Mouse (Mus musculus) heart, adult 2 months (tissue): ENCODE results near the gene Cnot11.

Source experiments
- CTCF ChIP-seq: fragments of 200-600 bp; IDR thresholded peaks from 2 replicates; pipeline ENCODE4 v1.8.1; 2022; ENCODE audit warnings: antibody characterized with exemption, mild to moderate bottlenecking, moderate library complexity
- POLR2A ChIP-seq: fragments of 200-500 bp; IDR thresholded peaks from 2 replicates; pipeline ENCODE4 v1.6.1; 2011; ENCODE audit warnings: mild to moderate bottlenecking, low read depth, low read length, control low read depth; ENCODE audit not compliant: insufficient read depth

DNA sequence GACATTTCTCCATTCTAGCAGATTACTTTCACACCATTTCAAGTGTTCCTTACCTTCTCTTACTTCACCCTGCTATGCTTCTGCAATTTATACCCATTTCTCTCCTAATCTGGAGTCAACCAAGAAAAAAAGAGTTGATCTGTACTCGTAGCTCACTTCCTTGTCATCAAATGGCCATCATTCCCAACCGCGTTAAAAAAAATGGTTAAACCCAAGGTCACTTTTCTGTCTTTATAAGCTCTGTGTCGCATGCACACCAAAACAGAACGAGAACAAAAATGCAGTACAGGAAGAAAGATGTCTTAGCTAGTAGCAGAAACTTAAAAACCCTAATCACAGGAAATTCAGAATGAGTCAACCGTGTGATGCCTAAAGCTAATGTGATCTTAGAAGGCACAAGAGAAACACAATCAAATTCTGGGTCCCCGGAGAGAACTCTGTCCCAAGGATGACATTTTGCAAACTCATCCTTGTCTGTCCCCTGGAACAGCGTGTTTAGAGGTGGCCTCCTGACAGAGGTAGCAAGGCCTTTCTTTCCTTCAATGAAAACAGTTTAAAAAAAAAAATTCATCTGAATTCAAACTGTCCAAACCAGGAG is 41.1 kb downstream of the Cnot11 start:
- TF ChIP-seq POLR2A (no peak), CTCF (no peak)
